Mouse (Mus musculus): ENCODE results near the gene Kif16b.

GRCm38 (mm10) chr2:142687936-142688514 lies 213.3 kb downstream of the Kif16b start:
- TF ChIP-seq CHD2 (IDR thresholded peaks at IDR 0.05; ENCODE audit: low read depth, low read length) (no peak), MAFK (IDR thresholded peaks at IDR 0.05; ENCODE audit: insufficient read depth, low read depth, low read length) (no peak), ZC3H11A (IDR thresholded peaks at IDR 0.05; ENCODE audit: borderline replicate concordance, low read depth, low read length) (no peak), HCFC1 (IDR thresholded peaks at IDR 0.05; ENCODE audit: borderline replicate concordance, insufficient read depth, low read length) (no peak), ZNF384 (IDR thresholded peaks at IDR 0.05; ENCODE audit: low read depth, low read length) (no peak)
